Mouse (Mus musculus): ENCODE results near the gene Sbno2.

Sbno2 gene

GRCm38 (mm10) chr10:80087483-80087882 is 17.9 kb downstream of the Sbno2 start:
- no peak for DNase-seq

- DNase-seq, result peak; percentile 96
Measured at GRCm38 (mm10) chr10:80086847-80087246, 18.5 kb downstream of the Sbno2 start.

GRCm38 (mm10) chr10:80084817-80085487 is 20.4 kb downstream of the Sbno2 start:
- peak; percentile 96 for DNase-seq

GRCm38 (mm10) chr10:80081075-80081474 is 24.3 kb downstream of the Sbno2 start:
- no peak for DNase-seq

GRCm38 (mm10) chr10:80080396-80081070 is 24.8 kb downstream of the Sbno2 start:
- DNase-seq, result no peak

GRCm38 (mm10) chr10:80078366-80078765 is 27.0 kb downstream of the Sbno2 start:
- DNase-seq, result no peak

GRCm38 (mm10) chr10:80077312-80077711 is 28.1 kb downstream of the Sbno2 start:
- DNase-seq, result no peak

- DNase-seq, result no peak
Measured at GRCm38 (mm10) chr10:80076386-80076785, 29.0 kb downstream of the Sbno2 start.

- DNase-seq, result peak; percentile 92
Measured at GRCm38 (mm10) chr10:80075924-80076323, 29.4 kb downstream of the Sbno2 start.

- peak; percentile 99 for DNase-seq
Measured at GRCm38 (mm10) chr10:80074813-80075601, 30.4 kb downstream of the Sbno2 start.

GRCm38 (mm10) chr10:80072623-80073489 is 32.5 kb downstream of the Sbno2 start:
- DNase-seq, result no peak

GRCm38 (mm10) chr10:80071516-80071900 is 33.9 kb downstream of the Sbno2 start:
- peak; percentile 95 for DNase-seq

GRCm38 (mm10) chr10:80070837-80071515 is 34.4 kb downstream of the Sbno2 start:
- DNase-seq, result peak; percentile 99

- DNase-seq, result peak; percentile 91
Measured at GRCm38 (mm10) chr10:80069948-80070450, 35.4 kb downstream of the Sbno2 start.

GRCm38 (mm10) chr10:80069251-80069650 is 36.1 kb downstream of the Sbno2 start:
- no peak for DNase-seq

GRCm38 (mm10) chr10:80063877-80064650 is 41.3 kb downstream of the Sbno2 start:
- DNase-seq, result peak; percentile 92

GRCm38 (mm10) chr10:80063104-80063503 is 42.3 kb downstream of the Sbno2 start:
- DNase-seq, result no peak

- DNase-seq, result no peak
Measured at GRCm38 (mm10) chr10:80057683-80058326, 47.6 kb downstream of the Sbno2 start.

GRCm38 (mm10) chr10:80056976-80057682 is 48.2 kb downstream of the Sbno2 start:
- peak; percentile 94 for DNase-seq

- peak; percentile 91 for DNase-seq
Measured at GRCm38 (mm10) chr10:80056506-80056905, 48.9 kb downstream of the Sbno2 start.
